In the genomic region with DNA sequence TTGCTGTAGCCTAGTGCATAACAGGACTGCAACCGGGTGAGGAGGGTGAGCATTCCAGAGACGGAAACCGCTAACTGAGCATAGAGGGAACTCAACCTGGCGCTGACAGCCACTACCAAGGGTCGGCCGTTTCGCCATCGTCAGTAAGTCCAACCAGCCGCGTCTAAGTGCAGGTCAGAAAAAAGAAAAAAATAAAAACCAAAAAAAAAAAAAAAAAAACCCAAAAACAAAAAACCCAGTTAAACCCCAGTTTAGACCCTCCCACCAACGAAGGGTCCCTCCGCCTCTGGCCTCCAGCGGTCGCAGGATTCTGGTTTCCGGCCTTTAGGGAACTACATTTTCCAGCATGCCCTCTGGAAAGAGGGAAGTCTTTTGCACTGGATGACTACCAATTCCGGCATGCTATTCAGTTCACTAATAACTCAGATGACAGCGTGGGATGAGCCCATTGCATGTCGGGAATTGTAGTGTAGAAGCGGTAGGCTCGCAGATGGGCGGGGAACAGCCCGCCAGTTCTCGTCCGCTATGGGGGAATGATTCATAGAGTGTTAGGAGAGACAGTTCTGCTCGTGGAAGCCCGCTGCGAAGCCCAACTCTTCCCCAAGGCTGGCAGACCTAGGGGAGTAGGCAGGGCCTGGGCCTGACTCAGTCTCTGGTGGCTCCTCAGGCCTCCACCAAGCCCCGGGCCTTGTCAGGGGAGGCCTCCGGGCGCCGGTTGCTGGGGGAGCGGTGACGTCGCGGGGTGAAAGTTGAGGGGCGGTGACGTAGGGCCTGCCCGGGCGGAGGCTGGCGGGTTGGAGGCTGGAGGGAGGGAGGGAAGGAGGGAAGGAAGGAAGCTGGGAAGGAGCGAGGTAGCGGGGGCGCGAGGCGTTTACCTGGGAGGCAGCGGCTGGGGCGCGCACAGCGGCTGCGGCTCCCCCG, we compare ENCODE assay signal across 8 mouse cellular contexts. TPM values are rescaled to one million over a fixed set of nuclear protein-coding genes. Genes with fewer than 3 reads are reported as not detected.
DNase-seq lines count a peak whose midpoint lies in the region; ATAC-seq lines count a peak whose summit lies in the region.

A gene (plus strand): TSS at position 807 of the 921 bp plus-strand sequence.

- H3K9ac ChIP-seq in hindbrain, embryonic 11.5 days (ENCODE audit: low read depth, low read length) = peak within 1 kb of the TSS; percentile 89

- peak; percentile 97 for ATAC-seq in hindbrain, embryonic 11.5 days (ENCODE audit: low FRiP score)

- 0 out of 2 replicates have a peak, but pooled peaks cover 3% of the 10 kb centered on the region for H3K4me1 ChIP-seq in hindbrain, embryonic 11.5 days (replicated peaks; ENCODE audit: control insufficient read depth, insufficient read depth, low read length)

- no peaks in the 10 kb centered on the region for H3K36me3 ChIP-seq in hindbrain, embryonic 11.5 days (ENCODE audit: control insufficient read depth, insufficient read depth, low read length)

- under 1% methylated on average over 49 of the region's 51 CpGs for WGBS in hindbrain, embryonic 11.5 days

- no peaks in the 10 kb centered on the region for H3K27me3 ChIP-seq in hindbrain, embryonic 11.5 days (ENCODE audit: control insufficient read depth, insufficient read depth, low read length)

- peak; percentile 98 for DNase-seq in Muller cell, postnatal 12 days (ENCODE audit: inconsistent ontology term)
- peak; percentile 98 for DNase-seq in cerebellum, adult 9-11 months
- peak; percentile 98 for DNase-seq in frontal cortex, adult 2 months (ENCODE audit: extremely low spot score in 1 of 2, low spot score in 1 of 2)
- peak; percentile 94 for DNase-seq in hindbrain, embryonic 11.5 days (ENCODE audit: low spot score)
- peak; percentile 97 to 98 for DNase-seq in layer of hippocampus, postnatal 10 days (ENCODE audit: low spot score in 2 of 2)
- peak; percentile 96 for DNase-seq in lung, postnatal 10 days
- DNase-seq in ovary, postnatal 36 days (ENCODE audit: low spot score) = peak; percentile 96
- peak; percentile 96 for DNase-seq in thymus, postnatal 25 days

- H3K4me3 ChIP-seq in hindbrain, embryonic 11.5 days (ENCODE audit: low read depth, low read length) = peak within 1 kb of the TSS; percentile 90

- H3K27ac ChIP-seq in hindbrain, embryonic 11.5 days (ENCODE audit: low read depth, low read length) = peak within 1 kb of the TSS; percentile 84

- H3K9me3 ChIP-seq in hindbrain, embryonic 11.5 days (ENCODE audit: control insufficient read depth, low read length) = no peaks in the 10 kb centered on the region

- peak within 1 kb of the TSS; percentile 74 for H3K4me2 ChIP-seq in hindbrain, embryonic 11.5 days (replicated peaks; ENCODE audit: low read depth, low read length)

RNA-seq across cellular contexts. Expression of the gene that starts here (rescaled TPM):
- 39.6 and 41.1 TPM in 2 replicates for polyA plus RNA-seq in frontal cortex, adult 2 months (2012; rRNA removed)
- polyA plus RNA-seq in hindbrain, embryonic 11.5 days (2014; fragmentation: Nextera tagmentation; extraction: Ambion mirVana) = 31.2 and 33.7 TPM in 2 replicates
- total RNA-seq in layer of hippocampus, postnatal 10 days (2021) = 10 to 100 TPM; 30.4 to 37.0 TPM

Comparison
In these comparisons a context has a peak if more than half of its experiments do, and no peak if none do; other contexts are left out.
1. Peak in every context shown above with its lines: DNase-seq, ATAC-seq, H3K4me3 ChIP-seq and H3K27ac ChIP-seq.